ENCODE assay signal across 12 mouse cellular contexts in the genomic region with DNA sequence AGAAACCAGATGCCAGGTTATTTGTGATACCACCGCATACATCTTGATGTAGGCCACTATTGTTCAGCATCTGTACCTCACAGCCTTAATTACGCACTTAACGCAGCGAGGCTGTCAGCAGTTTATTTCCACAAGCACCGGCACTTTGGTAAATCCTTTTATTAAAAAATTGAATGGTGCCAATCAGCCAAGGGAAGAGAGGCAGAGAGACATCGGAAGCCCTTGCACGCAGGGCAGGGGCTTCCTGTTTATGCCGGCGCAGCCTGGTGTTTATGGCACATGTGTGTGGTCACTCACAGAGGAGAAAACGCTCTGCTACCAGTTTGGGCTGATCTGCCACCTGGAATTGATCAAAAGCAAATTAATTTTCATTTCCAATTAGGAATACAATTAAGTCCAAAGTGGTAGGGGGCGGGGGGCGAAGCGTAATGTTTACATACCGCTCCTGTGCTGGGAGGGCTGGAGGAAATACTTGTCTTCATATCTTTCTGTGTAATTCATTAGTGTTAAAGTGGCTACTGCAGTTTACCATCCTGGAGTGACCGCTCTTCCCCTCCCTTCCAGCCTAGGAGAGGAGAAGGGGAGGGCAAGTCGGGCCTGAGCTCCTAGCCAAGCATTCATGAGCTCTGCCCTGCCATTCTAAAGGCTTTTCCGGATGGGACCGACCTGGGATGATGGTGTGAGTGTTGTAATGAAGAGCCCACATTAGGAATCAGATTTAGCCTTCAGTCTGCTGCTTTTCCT.
A peak's percentile ranks its signal among the peaks of the same experiment; 100 is the strongest.
DNase-seq lines count a peak whose midpoint lies in the region; ATAC-seq and TF ChIP-seq lines count a peak whose summit lies in the region.
"Had no signal": no experiment of that assay in that cellular context is flagged by ENCODE, and none has a peak within 500 bp of the region (broad histone marks: within the 10 kb centered on the region; RNA-seq: fewer than 3 reads in every experiment).

No protein-coding gene starts in this region.

- no peak overlapping the region for H3K4me2 ChIP-seq in midbrain, postnatal 0 days (ENCODE audit: low read depth, low read length, poor library complexity, severe bottlenecking)
- peak overlapping the region; percentile 43 for H3K4me2 ChIP-seq in forebrain, embryonic 13.5 days
- H3K4me2 ChIP-seq in limb, embryonic 12.5 days, result peak overlapping the region; percentile 27
- H3K4me2 ChIP-seq: stomach, embryonic 15.5 days had no signal

- H3K27me3 ChIP-seq in midbrain, embryonic 10.5 days (ENCODE audit: low read depth, poor library complexity, severe bottlenecking), result peaks cover 38% of the 10 kb centered on the region
- H3K27me3 ChIP-seq in midbrain, postnatal 0 days (ENCODE audit: insufficient read depth, low read length), result no peaks in the 10 kb centered on the region
- peaks cover 40% of the 10 kb centered on the region for H3K27me3 ChIP-seq in forebrain, embryonic 13.5 days
- peaks cover 87% of the 10 kb centered on the region for H3K27me3 ChIP-seq in limb, embryonic 12.5 days
- no peaks in the 10 kb centered on the region for H3K27me3 ChIP-seq in heart, adult 2 months (ENCODE audit: control insufficient read depth, insufficient read depth, low read length)
- H3K27me3 ChIP-seq: CH12.LX; stomach, embryonic 15.5 days had no signal

- H3K27ac ChIP-seq in midbrain, embryonic 10.5 days (replicated peaks), result peak overlapping the region; percentile 52; the same call in 1 of the 2 replicates
- no peak overlapping the region for H3K27ac ChIP-seq in midbrain, postnatal 0 days (ENCODE audit: low read depth, low read length)
- H3K27ac ChIP-seq in forebrain, embryonic 13.5 days, result no peak overlapping the region
- no peak overlapping the region for H3K27ac ChIP-seq in limb, embryonic 12.5 days
- H3K27ac ChIP-seq in heart, adult 2 months, result no peak overlapping the region
- H3K27ac ChIP-seq: stomach, embryonic 15.5 days had no signal

- intact Hi-C loops in heart, adult 2 months (cut with DNase I), result loop anchor here (5.0 kb wide), 1 partner anchor 80 kb away; no protein-coding TSS in a partner anchor

- H3K4me1 ChIP-seq in midbrain, embryonic 10.5 days, result peaks cover 61% of the 10 kb centered on the region
- H3K4me1 ChIP-seq in midbrain, postnatal 0 days (ENCODE audit: insufficient read depth, low read length), result peaks cover 12% of the 10 kb centered on the region; the same call in 1 of the 2 replicates
- H3K4me1 ChIP-seq in forebrain, embryonic 13.5 days, result peaks cover 52% of the 10 kb centered on the region
- peaks cover 58% of the 10 kb centered on the region for H3K4me1 ChIP-seq in limb, embryonic 12.5 days (replicated peaks)
- no peaks in the 10 kb centered on the region for H3K4me1 ChIP-seq in heart, adult 2 months (ENCODE audit: control insufficient read depth, insufficient read depth, low read length)
- H3K4me1 ChIP-seq: stomach, embryonic 15.5 days had no signal

- H3K36me3 ChIP-seq in midbrain, embryonic 10.5 days, result no peaks in the 10 kb centered on the region
- H3K36me3 ChIP-seq in midbrain, postnatal 0 days (ENCODE audit: insufficient read depth, low read length), result no peaks in the 10 kb centered on the region
- H3K36me3 ChIP-seq in forebrain, embryonic 13.5 days (ENCODE audit: poor library complexity, severe bottlenecking), result no peaks in the 10 kb centered on the region
- no peaks in the 10 kb centered on the region for H3K36me3 ChIP-seq in limb, embryonic 12.5 days
- no peaks in the 10 kb centered on the region for H3K36me3 ChIP-seq in heart, adult 2 months (ENCODE audit: control insufficient read depth, insufficient read depth, low read length)
- H3K36me3 ChIP-seq: stomach, embryonic 15.5 days had no signal

- no peak for ATAC-seq in midbrain, postnatal 0 days (ENCODE audit: low FRiP score)
- ATAC-seq in forebrain, embryonic 13.5 days, result peak; percentile 65; the same call in 1 of the 2 replicates
- ATAC-seq in limb, embryonic 12.5 days (ENCODE audit: insufficient number of reproducible peaks, insufficient read depth, low FRiP score, low TSS enrichment, low read depth), result no peak

- TF ChIP-seq POLR2A in heart, adult 2 months (IDR thresholded peaks at IDR 0.05; ENCODE audit: insufficient read depth, low read depth, low read length), result no peak

- H3K9me3 ChIP-seq in midbrain, embryonic 10.5 days (replicated peaks), result no peaks in the 10 kb centered on the region
- H3K9me3 ChIP-seq in midbrain, postnatal 0 days (ENCODE audit: low read length), result no peaks in the 10 kb centered on the region
- no peaks in the 10 kb centered on the region for H3K9me3 ChIP-seq in forebrain, embryonic 13.5 days (replicated peaks)
- H3K9me3 ChIP-seq in limb, embryonic 12.5 days, result no peaks in the 10 kb centered on the region
- H3K9me3 ChIP-seq: stomach, embryonic 15.5 days had no signal

- no peaks in the 10 kb centered on the region for H3K79me2 ChIP-seq in heart, adult 2 months (replicated peaks; ENCODE audit: control insufficient read depth, insufficient read depth, low read length)

- no peak for TF ChIP-seq CTCF in midbrain, postnatal 0 days (IDR thresholded peaks at IDR 0.05)
- no peak for TF ChIP-seq CTCF in heart, adult 2 months (IDR thresholded peaks at IDR 0.05)

- DNase-seq in midbrain, embryonic 10.5 days (ENCODE audit: low spot score), result no peak
- DNase-seq in midbrain, postnatal 0 days (ENCODE audit: low spot score), result no peak
- no peak for DNase-seq in adrenal gland, adult 2 months
- DNase-seq in layer of hippocampus, adult 8-10 months (ENCODE audit: low spot score in 2 of 2), result no peak
- no peak for DNase-seq in heart, adult 2 months
- DNase-seq: adrenal gland, postnatal 10 days; heart, postnatal 4 days; kidney, adult 9 months had no signal

- no peak overlapping the region for H3K9ac ChIP-seq in midbrain, postnatal 0 days (replicated peaks; ENCODE audit: low read length, poor library complexity, severe bottlenecking)
- H3K9ac ChIP-seq in forebrain, embryonic 13.5 days, result 0 out of 2 replicates have a peak overlapping the region, but pooled peaks have one; percentile 18
- no peak overlapping the region for H3K9ac ChIP-seq in limb, embryonic 12.5 days (replicated peaks)
- H3K9ac ChIP-seq in heart, adult 2 months (ENCODE audit: low read depth, low read length), result no peak overlapping the region
- H3K9ac ChIP-seq: stomach, embryonic 15.5 days had no signal

- TF ChIP-seq EP300 in heart, adult 2 months (IDR thresholded peaks at IDR 0.05; ENCODE audit: insufficient read depth, low read depth, low read length), result no peak

- no peak overlapping the region for H3K4me3 ChIP-seq in midbrain, embryonic 10.5 days
- H3K4me3 ChIP-seq in midbrain, postnatal 0 days (ENCODE audit: low read depth, low read length), result no peak overlapping the region
- no peak overlapping the region for H3K4me3 ChIP-seq in forebrain, embryonic 13.5 days
- no peak overlapping the region for H3K4me3 ChIP-seq in limb, embryonic 12.5 days (replicated peaks)
- H3K4me3 ChIP-seq in heart, adult 2 months, result no peak overlapping the region
- H3K4me3 ChIP-seq: stomach, embryonic 15.5 days had no signal

- WGBS in midbrain, embryonic 10.5 days, result 66% methylated on average over 18 of the region's 18 CpGs
- WGBS in midbrain, postnatal 0 days, result 47% methylated on average over 18 of the region's 18 CpGs
- 21% methylated on average over 18 of the region's 18 CpGs for WGBS in forebrain, embryonic 13.5 days
- WGBS in limb, embryonic 12.5 days, result 13% methylated on average over 18 of the region's 18 CpGs
- WGBS in heart, adult 2 months, result 73% methylated on average over 18 of the region's 18 CpGs
